Mouse (Mus musculus): ENCODE data around the gene Itch.

- TF ChIP-seq POLR2A (IDR thresholded peaks at IDR 0.05; ENCODE audit: borderline replicate concordance, insufficient read depth, low read length) (no peak), CTCF (IDR thresholded peaks at IDR 0.05; ENCODE audit: borderline replicate concordance, insufficient read depth, low read depth, low read length) (no peak)
Measured at GRCm38 (mm10) chr2:155142025-155142555, 8.8 kb downstream of the Itch start.

All from cerebellum, adult 2 months (tissue).